Mouse (Mus musculus) G1E (cell line): Measurements from ENCODE around the gene March2.

ENCODE experiments used
- CTCF ChIP-seq: IDR thresholded peaks from 2 replicates; pipeline ENCODE4 v1.5.1; 2012; ENCODE audit warnings: low read depth, low read length, inconsistent platforms, mixed read lengths
- GATA1 ChIP-seq: IDR thresholded peaks from 2 replicates; pipeline ENCODE4 v1.6.1; 2012; ENCODE audit warnings: borderline replicate concordance, low read length, inconsistent platforms, mixed read lengths
- GATA2 ChIP-seq: IDR thresholded peaks from 2 replicates; pipeline ENCODE4 v1.6.1; 2012; ENCODE audit warnings: low read depth, low read length, inconsistent platforms, borderline replicate concordance
- POLR2AphosphoS5 ChIP-seq: IDR thresholded peaks from 2 replicates; pipeline ENCODE4 v1.6.1; 2012; ENCODE audit warnings: low read depth, low read length, inconsistent platforms; ENCODE audit not compliant: insufficient replicate concordance
- TAL1 ChIP-seq: conservative IDR thresholded peaks from 2 replicates; pipeline ENCODE4 v1.6.1; 2012; ENCODE audit warnings: low read depth, low read length, inconsistent platforms, mixed read lengths

DNA sequence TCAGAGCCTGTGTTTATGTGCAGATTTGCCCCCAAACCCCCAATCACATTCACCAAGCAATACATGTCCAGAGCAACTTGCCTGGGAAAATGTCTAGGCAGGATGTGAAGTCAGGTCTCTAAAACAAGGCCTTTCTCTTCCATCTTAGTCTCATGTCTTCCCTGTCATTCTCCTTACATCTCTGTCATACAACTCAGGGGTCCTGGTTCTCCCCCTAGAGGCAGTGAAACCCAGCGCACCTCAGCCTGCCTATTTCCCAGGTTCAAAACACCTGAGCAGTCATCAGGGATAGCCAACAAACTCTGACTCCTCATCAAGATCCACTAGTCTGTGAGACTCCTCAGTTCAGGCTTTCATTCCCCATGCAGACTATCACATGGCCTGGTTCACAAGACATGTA lies 36.2 kb upstream of the March2 start:
- TF ChIP-seq CTCF (no peak), TAL1 (no peak), POLR2AphosphoS5 (no peak), GATA1 (no peak), GATA2 (no peak)
